In the genomic region with DNA sequence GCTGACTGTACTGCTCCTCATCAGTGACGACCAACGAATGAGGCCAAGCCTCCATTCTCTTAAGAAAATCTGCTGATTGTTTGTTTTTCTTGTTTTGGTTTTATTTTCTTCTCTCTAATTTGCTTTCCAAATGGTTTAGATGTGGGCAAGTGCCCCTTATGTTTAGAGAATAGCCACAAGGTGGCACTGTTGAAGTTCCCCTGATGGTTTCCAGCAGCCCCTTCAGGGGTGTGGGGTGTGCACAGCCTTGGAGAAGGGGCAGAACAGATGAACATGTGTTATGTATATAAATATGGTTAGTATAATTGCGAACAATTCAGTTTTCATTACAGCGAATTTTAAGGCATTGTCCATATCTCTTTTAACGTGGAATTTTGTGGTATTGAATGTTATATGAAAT, we compare ENCODE assay signal across 8 mouse cellular contexts.
DNase-seq lines count a peak whose midpoint lies in the region; ATAC-seq and TF ChIP-seq lines count a peak whose summit lies in the region.
"Had no signal": no experiment of that assay in that cellular context is flagged by ENCODE, and none has a peak within 500 bp of the region (broad histone marks: within the 10 kb centered on the region; RNA-seq: fewer than 3 reads in every experiment).

No protein-coding gene starts in this region.

- H3K27me3 ChIP-seq in MEL (ENCODE audit: control insufficient read depth in 1 of 2, insufficient read depth in 2 of 2, low read length in 2 of 2), result no peaks in the 10 kb centered on the region

- TF ChIP-seq RAD21 in MEL (IDR thresholded peaks at IDR 0.05; ENCODE audit: low read depth, low read length), result peak; percentile 53

- H3K9me3 ChIP-seq in MEL (replicated peaks; ENCODE audit: insufficient read depth, low read length), result no peaks in the 10 kb centered on the region

- no peak for TF ChIP-seq EP300 in MEL (IDR thresholded peaks at IDR 0.05; ENCODE audit: low read depth in 1 of 2, low read length in 2 of 2)

- no peak overlapping the region for H3K9ac ChIP-seq in MEL (ENCODE audit: control insufficient read depth, low read depth, low read length, poor library complexity, severe bottlenecking)

- no peak overlapping the region for H3K4me3 ChIP-seq in MEL (ENCODE audit: control insufficient read depth in 1 of 2, insufficient read depth in 1 of 2, low read depth in 2 of 2, low read length in 2 of 2)

- no peak for TF ChIP-seq POLR2A in MEL (IDR thresholded peaks at IDR 0.05; ENCODE audit: control insufficient read depth in 1 of 2, insufficient read depth in 1 of 2, low read depth in 1 of 2, low read length in 2 of 2, poor library complexity in 1 of 2)

- peak; percentile 42; the same call in 1 of the 2 replicates for ATAC-seq in granulocyte monocyte progenitor cell, adult 5-6 weeks (replicated peaks; ENCODE audit: poor library complexity, severe bottlenecking)

- H3K36me3 ChIP-seq in MEL (ENCODE audit: control insufficient read depth in 1 of 2, insufficient read depth in 2 of 2, low read length in 2 of 2), result peaks cover 0 to 9% of the 10 kb centered on the region in 2 experiments; a peak in 2 of 4 replicates

- H3K79me2 ChIP-seq in MEL (ENCODE audit: control insufficient read depth, insufficient read depth, low read length, poor library complexity), result peaks cover 4% of the 10 kb centered on the region

- peak; percentile 57 to 76 (median 60) for TF ChIP-seq CTCF in MEL (IDR thresholded peaks at IDR 0.05 in 2 of 3, conservative IDR thresholded peaks at IDR 0.05 in 1 of 3; ENCODE audit: control insufficient read depth in 1 of 3, insufficient read depth in 1 of 3, low read depth in 2 of 3, low read length in 3 of 3, poor library complexity in 1 of 3, severe bottlenecking in 1 of 3)

- H3K27ac ChIP-seq in MEL (ENCODE audit: control insufficient read depth, low read depth, low read length), result no peak overlapping the region
- H3K27ac ChIP-seq: macrophage had no signal

- no peaks in the 10 kb centered on the region for H3K4me1 ChIP-seq in MEL (ENCODE audit: control insufficient read depth in 1 of 2, insufficient read depth in 2 of 2, low read length in 2 of 2)

- DNase-seq in layer of hippocampus, adult 11-12 months (ENCODE audit: low spot score), result peak; percentile 39
- DNase-seq in layer of hippocampus, postnatal 36 days, result no peak
- DNase-seq in CD4-positive, CD25-positive, alpha-beta regulatory T cell, adult 2 months (ENCODE audit: low read depth, low spot score), result peak; percentile 63
- DNase-seq in MEL (ENCODE audit: low read depth, low spot score), result peak; percentile 59
- DNase-seq in thymus, postnatal 0 days (ENCODE audit: low spot score), result peak; percentile 51
- no peak for DNase-seq in urinary bladder, adult 2 months (ENCODE audit: low spot score)

TF ChIP-seq in MEL, 35 proteins besides CTCF, POLR2A, EP300 and RAD21:
- TF ChIP-seq NRF1 (IDR thresholded peaks at IDR 0.05; ENCODE audit: insufficient read depth, low read depth, low read length, poor library complexity, severe bottlenecking) (no peak), GABPA (IDR thresholded peaks at IDR 0.05; ENCODE audit: low read depth, low read length) (no peak), UBTF (IDR thresholded peaks at IDR 0.05; ENCODE audit: borderline replicate concordance, insufficient read depth, low read depth, low read length) (no peak), RCOR1 (IDR thresholded peaks at IDR 0.05; ENCODE audit: low read depth, low read length) (no peak), SIN3A (IDR thresholded peaks at IDR 0.05; ENCODE audit: low read length) (no peak), SMC3 (IDR thresholded peaks at IDR 0.05; ENCODE audit: low read depth, low read length) (peak; percentile 65)

Comparison
In these comparisons a context has a peak if more than half of its experiments do, and no peak if none do; other contexts are left out.
1. DNase-seq: peak in layer of hippocampus, adult 11-12 months (single experiment), CD4-positive, CD25-positive, alpha-beta regulatory T cell, adult 2 months (single experiment), MEL (single experiment) and thymus, postnatal 0 days (single experiment); none in layer of hippocampus, postnatal 36 days (0 of 2) and urinary bladder, adult 2 months (single experiment).